Mouse (Mus musculus) R1 (cell line): ENCODE data around the gene Lmod3.

Source experiments
- DNase-seq: peaks from one replicate; pipeline ENCODE4 v3.0.0-alpha.2; 2018; ENCODE audit warnings: low read depth, low spot score

Gene Lmod3

GRCm38 (mm10) chr6:97252711-97253221 lies at the start of gene Lmod3:
Gene Lmod3 (minus strand): TSS chr6:97252759.
- no peak for DNase-seq

GRCm38 (mm10) chr6:97302303-97302702 lies 49.7 kb upstream of the Lmod3 start:
- no peak for DNase-seq

- no peak for DNase-seq
Observed at GRCm38 (mm10) chr6:97300659-97301058, 48.1 kb upstream of the Lmod3 start.

GRCm38 (mm10) chr6:97300180-97300579 lies 47.6 kb upstream of the Lmod3 start:
- DNase-seq, result no peak

GRCm38 (mm10) chr6:97297151-97297550 lies 44.6 kb upstream of the Lmod3 start:
- DNase-seq, result no peak

GRCm38 (mm10) chr6:97295866-97296527 lies 43.4 kb upstream of the Lmod3 start:
- DNase-seq, result no peak

- DNase-seq, result no peak
Observed at GRCm38 (mm10) chr6:97295416-97295815, 42.9 kb upstream of the Lmod3 start.

GRCm38 (mm10) chr6:97293667-97294569 lies 41.4 kb upstream of the Lmod3 start:
- no peak for DNase-seq

GRCm38 (mm10) chr6:97292894-97293293 lies 40.3 kb upstream of the Lmod3 start:
- no peak for DNase-seq

- no peak for DNase-seq
Observed at GRCm38 (mm10) chr6:97292096-97292495, 39.5 kb upstream of the Lmod3 start.

- DNase-seq, result no peak
Observed at GRCm38 (mm10) chr6:97291159-97291908, 38.8 kb upstream of the Lmod3 start.

GRCm38 (mm10) chr6:97290687-97291086 lies 38.1 kb upstream of the Lmod3 start:
- no peak for DNase-seq

GRCm38 (mm10) chr6:97289838-97290237 lies 37.3 kb upstream of the Lmod3 start:
- no peak for DNase-seq

GRCm38 (mm10) chr6:97289316-97289820 lies 36.8 kb upstream of the Lmod3 start:
- DNase-seq, result no peak

GRCm38 (mm10) chr6:97288047-97288855 lies 35.7 kb upstream of the Lmod3 start:
- no peak for DNase-seq

GRCm38 (mm10) chr6:97286332-97286731 lies 33.8 kb upstream of the Lmod3 start:
- no peak for DNase-seq

GRCm38 (mm10) chr6:97283676-97284075 lies 31.1 kb upstream of the Lmod3 start:
- DNase-seq, result no peak

GRCm38 (mm10) chr6:97278878-97279277 lies 26.3 kb upstream of the Lmod3 start:
- peak; percentile 20 for DNase-seq

- peak; percentile 95 for DNase-seq
Observed at GRCm38 (mm10) chr6:97278014-97278787, 25.6 kb upstream of the Lmod3 start.

- no peak for DNase-seq
Observed at GRCm38 (mm10) chr6:97276890-97277497, 24.4 kb upstream of the Lmod3 start.
